Mouse (Mus musculus) kidney, embryonic 15.5 days (tissue): Measurements from ENCODE around the gene Mylpf. TPM values are rescaled to one million over a fixed set of nuclear protein-coding genes. Genes with fewer than 3 reads are reported as not detected.

ENCODE experiments used
- ATAC-seq: fragments of 200-750 bp; cut with Nextera tagmentation; replicated peaks from 2 replicates; pipeline ENCODE4 v1.8.0; 2017; ENCODE audit warnings: moderate TSS enrichment; ENCODE audit not compliant: low FRiP score
- H3K27ac ChIP-seq: fragments of 300-500 bp; sonication (generic); 2 replicates; pipeline ENCODE4 v1.5.1; 2015; ENCODE audit warnings: mild to moderate bottlenecking, inconsistent platforms
- H3K27me3 ChIP-seq: fragments of 300-500 bp; sonication (generic); 2 replicates; pipeline ENCODE4 v1.6.1; 2015; ENCODE audit warnings: inconsistent platforms
- H3K36me3 ChIP-seq: fragments of 300-500 bp; sonication (generic); 2 replicates; pipeline ENCODE4 v1.6.1; 2015; ENCODE audit warnings: inconsistent platforms
- H3K4me1 ChIP-seq: fragments of 300-500 bp; sonication (generic); 2 replicates; pipeline ENCODE4 v1.6.1; 2015; ENCODE audit warnings: inconsistent platforms
- H3K4me2 ChIP-seq: fragments of 300-500 bp; sonication (generic); 2 replicates; pipeline ENCODE4 v1.6.1; 2015; ENCODE audit warnings: moderate library complexity, mild to moderate bottlenecking, inconsistent platforms
- H3K4me3 ChIP-seq: fragments of 300-500 bp; sonication (generic); replicated peaks from 2 replicates; pipeline ENCODE4 v1.5.1; 2015; ENCODE audit warnings: mild to moderate bottlenecking, inconsistent platforms
- H3K9ac ChIP-seq: fragments of 300-500 bp; sonication (generic); 2 replicates; pipeline ENCODE4 v1.6.1; 2015; ENCODE audit warnings: mild to moderate bottlenecking, inconsistent platforms
- H3K9me3 ChIP-seq: fragments of 300-500 bp; sonication (generic); replicated peaks from 2 replicates; pipeline ENCODE4 v1.6.1; 2016; ENCODE audit warnings: inconsistent platforms
- WGBS: fragments of 180-500 bp; shearing (Covaris S2); methylation state at CpG from one replicate; pipeline ENCODE4 v1.1.7; 2015; ENCODE audit warnings: mixed read lengths; 5-methylcytosine and 5-hydroxymethylcytosine counted together
- polyA plus RNA-seq: library from polyadenylated mRNA; unstranded; fragments of >200 nt; fragmentation: Nextera tagmentation; extraction: Ambion mirVana; gene quantifications from 2 replicates; pipeline ENCODE4 v1.2.1, GENCODE M21; 2015

Mylpf gene
- polyA plus RNA-seq, 1 experiment from 2014 or later, result 51.1 TPM

DNA sequence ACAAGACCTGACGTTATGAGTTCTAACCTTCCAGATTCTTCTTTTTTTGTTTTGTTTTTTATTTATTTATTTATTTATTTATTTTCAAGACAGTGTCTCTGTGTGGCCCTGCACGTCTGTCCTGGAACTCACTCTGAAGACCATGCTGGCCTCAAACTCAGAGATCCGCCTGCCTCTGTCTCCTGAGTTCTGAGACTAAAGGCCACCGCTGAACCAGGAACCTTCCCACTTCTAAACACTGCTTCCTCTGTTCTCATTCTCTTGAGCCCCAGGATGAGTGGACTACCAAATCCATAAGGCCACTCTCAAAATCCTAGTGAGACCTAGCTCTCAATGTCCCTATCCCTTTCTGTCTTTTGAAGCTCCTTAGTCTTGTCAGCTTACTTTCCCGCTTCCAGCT lies 1.2 kb downstream of the Mylpf start:
- Histone ChIP-seq H3K27me3 (peaks cover 5% of the 10 kb centered on the region; the same call in 1 of the 2 replicates), H3K36me3 (no peaks in the 10 kb centered on the region), H3K4me2 (peak overlapping the region; percentile 91), H3K9me3 (no peaks in the 10 kb centered on the region), H3K27ac (peak overlapping the region; percentile 93; the same call in 1 of the 2 replicates), H3K4me3 (no peak overlapping the region), H3K9ac (no peak overlapping the region), H3K4me1 (peaks cover 43% of the 10 kb centered on the region)
- WGBS, result 82% methylated on average over 5 of the region's 5 CpGs
- ATAC-seq, result no peak

DNA sequence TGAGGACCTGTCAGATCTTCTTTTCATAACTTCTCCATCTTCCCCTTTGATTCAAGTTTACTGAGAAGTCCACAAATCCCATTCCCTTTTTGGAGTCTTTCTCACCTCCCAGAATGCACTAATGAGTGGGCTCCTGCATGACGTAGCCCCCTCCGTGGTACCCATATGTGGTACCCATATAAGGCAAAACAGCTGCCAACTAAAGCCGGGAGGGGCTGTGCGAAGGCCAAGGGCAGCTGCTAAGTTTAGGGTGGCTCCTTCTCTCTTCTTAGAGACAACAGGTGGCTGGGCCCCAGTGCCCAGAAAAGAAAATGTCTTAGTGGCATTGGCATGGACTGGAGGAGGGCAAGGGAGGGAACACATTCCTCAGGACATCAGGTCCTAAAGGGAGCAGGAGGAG lies 1.6 kb downstream of the Mylpf start:
- Histone ChIP-seq H3K27me3 (peaks cover 5% of the 10 kb centered on the region; the same call in 1 of the 2 replicates), H3K4me1 (peaks cover 45% of the 10 kb centered on the region), H3K9me3 (no peaks in the 10 kb centered on the region), H3K9ac (no peak overlapping the region), H3K27ac (no peak overlapping the region), H3K36me3 (no peaks in the 10 kb centered on the region), H3K4me3 (no peak overlapping the region), H3K4me2 (no peak overlapping the region)
- no peak for ATAC-seq
- WGBS, result 91% methylated on average over 4 of the region's 4 CpGs

GRCm38 (mm10) chr7:127211014-127211745 lies 2.5 kb downstream of the Mylpf start:
- H3K9ac ChIP-seq, result no peak overlapping the region
- no peak overlapping the region for H3K4me3 ChIP-seq
- no peak for ATAC-seq
- H3K27ac ChIP-seq, result no peak overlapping the region
- no peaks in the 10 kb centered on the region for H3K36me3 ChIP-seq
- H3K27me3 ChIP-seq, result peaks cover 5% of the 10 kb centered on the region; the same call in 1 of the 2 replicates
- no peak overlapping the region for H3K4me2 ChIP-seq
- no peaks in the 10 kb centered on the region for H3K9me3 ChIP-seq
- peaks cover 44% of the 10 kb centered on the region for H3K4me1 ChIP-seq
- 69% methylated on average over 5 of the region's 5 CpGs for WGBS

DNA sequence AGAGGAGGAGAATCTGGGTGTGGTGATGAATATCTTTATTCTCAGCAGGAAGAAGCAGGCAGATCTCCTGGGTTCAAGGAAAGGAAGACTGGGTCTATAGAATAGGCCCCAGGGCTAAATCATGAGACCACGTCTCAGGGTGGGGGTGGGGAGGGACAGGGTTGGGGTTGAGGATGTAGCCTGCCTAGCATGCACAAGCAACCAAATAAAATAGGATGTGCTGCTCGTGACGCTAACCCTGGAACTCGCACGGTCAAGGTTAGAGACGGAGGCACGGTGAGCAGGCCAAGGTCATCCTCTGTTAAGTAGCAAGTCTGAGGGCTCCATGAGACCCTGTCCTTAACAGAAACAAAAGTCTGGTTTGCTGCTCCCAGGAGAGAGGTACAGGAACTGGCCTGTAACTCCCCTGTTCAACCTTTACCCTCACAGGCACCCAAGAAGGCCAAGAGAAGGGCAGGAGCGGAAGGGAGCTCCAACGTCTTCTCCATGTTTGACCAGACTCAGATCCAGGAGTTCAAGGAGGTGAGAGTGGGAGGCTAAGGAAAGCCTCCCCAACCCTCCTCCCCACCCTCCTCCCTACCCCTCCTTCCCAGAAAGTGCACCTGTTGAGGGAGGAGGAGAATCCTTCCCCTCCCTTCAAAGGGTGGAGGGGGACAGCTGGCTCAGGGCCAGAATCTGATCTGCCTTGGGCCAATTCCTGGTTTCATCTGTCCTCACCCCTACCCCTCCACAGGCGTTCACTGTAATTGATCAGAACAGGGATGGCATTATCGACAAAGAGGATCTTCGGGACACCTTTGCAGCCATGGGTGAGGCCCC lies 4.0 kb downstream of the Mylpf start:
- H3K9me3 ChIP-seq, result no peaks in the 10 kb centered on the region
- no peaks in the 10 kb centered on the region for H3K36me3 ChIP-seq
- ATAC-seq, result no peak
- H3K9ac ChIP-seq, result no peak overlapping the region
- no peak overlapping the region for H3K27ac ChIP-seq
- peaks cover 29% of the 10 kb centered on the region for H3K4me1 ChIP-seq
- no peak overlapping the region for H3K4me2 ChIP-seq
- peaks cover 5% of the 10 kb centered on the region; the same call in 1 of the 2 replicates for H3K27me3 ChIP-seq
- WGBS, result 82% methylated on average over 12 of the region's 12 CpGs
- no peak overlapping the region for H3K4me3 ChIP-seq

- Histone ChIP-seq H3K9ac (no peak overlapping the region), H3K4me3 (no peak overlapping the region), H3K4me2 (no peak overlapping the region), H3K27me3 (peaks cover 5% of the 10 kb centered on the region; the same call in 1 of the 2 replicates), H3K36me3 (no peaks in the 10 kb centered on the region), H3K27ac (no peak overlapping the region), H3K4me1 (peaks cover 27% of the 10 kb centered on the region), H3K9me3 (no peaks in the 10 kb centered on the region)
- WGBS, result 36% methylated on average over 7 of the region's 7 CpGs
- ATAC-seq, result no peak
Observed at GRCm38 (mm10) chr7:127213485-127213884, 4.8 kb downstream of the Mylpf start.

DNA sequence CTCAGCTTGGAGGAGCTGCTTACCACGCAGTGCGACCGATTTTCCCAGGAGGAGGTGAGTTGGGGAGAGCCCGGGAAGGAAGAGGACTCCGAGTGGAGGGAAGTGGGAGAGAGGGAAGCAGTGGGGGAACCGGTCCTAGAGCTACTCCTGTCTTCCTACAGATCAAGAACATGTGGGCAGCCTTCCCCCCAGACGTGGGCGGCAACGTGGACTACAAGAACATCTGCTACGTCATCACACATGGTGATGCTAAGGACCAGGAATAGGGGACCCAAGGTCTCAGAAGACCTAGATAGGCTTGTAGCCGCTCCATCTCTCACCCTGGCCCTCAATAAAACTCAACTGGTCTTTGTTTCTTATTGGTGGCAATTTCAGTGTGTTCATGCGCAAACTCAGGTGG lies 5.2 kb downstream of the Mylpf start:
- Histone ChIP-seq H3K4me2 (peak overlapping the region; percentile 72; the same call in 1 of the 2 replicates), H3K27me3 (peaks cover 5% of the 10 kb centered on the region; the same call in 1 of the 2 replicates), H3K9ac (no peak overlapping the region), H3K9me3 (no peaks in the 10 kb centered on the region), H3K4me1 (peaks cover 27% of the 10 kb centered on the region), H3K27ac (no peak overlapping the region), H3K36me3 (no peaks in the 10 kb centered on the region), H3K4me3 (no peak overlapping the region; the same call in 1 of the 2 replicates)
- ATAC-seq, result no peak
- 56% methylated on average over 12 of the region's 12 CpGs for WGBS

- no peak for ATAC-seq
- WGBS, result 28% methylated on average over 21 of the region's 21 CpGs
- no peaks in the 10 kb centered on the region for H3K36me3 ChIP-seq
- H3K4me1 ChIP-seq, result peaks cover 22% of the 10 kb centered on the region
- peak overlapping the region; percentile 42 for H3K4me3 ChIP-seq
- H3K27me3 ChIP-seq, result peaks cover 5% of the 10 kb centered on the region; the same call in 1 of the 2 replicates
- H3K27ac ChIP-seq, result peak overlapping the region; percentile 27; the same call in 1 of the 2 replicates
- no peaks in the 10 kb centered on the region for H3K9me3 ChIP-seq
- peak overlapping the region; percentile 72 for H3K4me2 ChIP-seq
- peak overlapping the region; percentile 45 for H3K9ac ChIP-seq
Observed at GRCm38 (mm10) chr7:127214521-127214920, 5.8 kb downstream of the Mylpf start.

- 0 out of 2 replicates have a peak, but pooled peaks have one; percentile 35 for ATAC-seq
- Histone ChIP-seq H3K4me1 (peaks cover 21% of the 10 kb centered on the region), H3K9me3 (no peaks in the 10 kb centered on the region), H3K9ac (peak overlapping the region; percentile 45), H3K4me2 (peak overlapping the region; percentile 72), H3K27me3 (peaks cover 5% of the 10 kb centered on the region; the same call in 1 of the 2 replicates), H3K36me3 (no peaks in the 10 kb centered on the region), H3K27ac (peak overlapping the region; percentile 27; the same call in 1 of the 2 replicates), H3K4me3 (peak overlapping the region; percentile 42)
- WGBS, result 24% methylated on average over 33 of the region's 33 CpGs
Observed at GRCm38 (mm10) chr7:127214981-127215871, 6.5 kb downstream of the Mylpf start.

GRCm38 (mm10) chr7:127216307-127216706 lies 7.6 kb downstream of the Mylpf start:
- H3K9ac ChIP-seq, result no peak overlapping the region
- H3K27ac ChIP-seq, result no peak overlapping the region
- peaks cover 5% of the 10 kb centered on the region; the same call in 1 of the 2 replicates for H3K27me3 ChIP-seq
- no peak overlapping the region for H3K4me3 ChIP-seq
- peaks cover 21% of the 10 kb centered on the region for H3K4me1 ChIP-seq
- 79% methylated on average over 5 of the region's 5 CpGs for WGBS
- H3K4me2 ChIP-seq, result no peak overlapping the region
- no peak for ATAC-seq
- H3K9me3 ChIP-seq, result no peaks in the 10 kb centered on the region
- no peaks in the 10 kb centered on the region for H3K36me3 ChIP-seq

- Histone ChIP-seq H3K27ac (no peak overlapping the region), H3K4me3 (no peak overlapping the region), H3K9ac (no peak overlapping the region), H3K36me3 (no peaks in the 10 kb centered on the region), H3K4me2 (no peak overlapping the region), H3K27me3 (peaks cover 5% of the 10 kb centered on the region; the same call in 1 of the 2 replicates), H3K9me3 (no peaks in the 10 kb centered on the region), H3K4me1 (peaks cover 21% of the 10 kb centered on the region)
- ATAC-seq, result no peak
- WGBS, result 80% methylated on average over 6 of the region's 6 CpGs
Observed at GRCm38 (mm10) chr7:127217475-127217874, 8.8 kb downstream of the Mylpf start.

GRCm38 (mm10) chr7:127217901-127218642 lies 9.4 kb downstream of the Mylpf start:
- Histone ChIP-seq H3K4me2 (no peak overlapping the region), H3K4me1 (peaks cover 21% of the 10 kb centered on the region), H3K27me3 (0 out of 2 replicates have a peak, but pooled peaks cover 5% of the 10 kb centered on the region), H3K4me3 (no peak overlapping the region), H3K9me3 (no peaks in the 10 kb centered on the region), H3K27ac (no peak overlapping the region), H3K36me3 (no peaks in the 10 kb centered on the region), H3K9ac (no peak overlapping the region)
- no peak for ATAC-seq
- WGBS, result 81% methylated on average over 10 of the region's 10 CpGs
